In the genomic region with DNA sequence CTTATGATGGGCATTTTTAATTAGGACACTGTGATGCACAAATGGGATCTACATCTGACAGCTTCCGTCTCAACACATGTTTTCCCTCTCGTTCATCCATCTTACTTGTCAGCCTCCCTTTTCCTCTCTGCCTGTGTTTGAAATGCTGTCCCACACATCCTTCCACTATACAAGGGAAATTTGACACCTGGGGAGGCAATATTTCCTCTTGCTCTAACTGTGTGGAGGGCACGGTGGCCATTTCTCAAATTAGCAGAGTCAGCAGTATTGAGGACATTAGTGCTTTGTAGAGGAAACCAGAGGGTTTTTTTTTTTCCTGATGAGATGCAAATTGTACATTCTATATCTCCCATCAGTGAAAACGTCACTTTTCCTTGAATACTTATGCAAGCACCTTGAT, we compare ENCODE assay signal across 16 mouse cellular contexts.
"Had no signal": no experiment of that assay in that cellular context is flagged by ENCODE, and none has a peak within 500 bp of the region (broad histone marks: within the 10 kb centered on the region; RNA-seq: fewer than 3 reads in every experiment).

No protein-coding gene starts in this region.

- H3K4me1 ChIP-seq: limb, embryonic 15.5 days; liver, embryonic 12.5 days; megakaryocyte, embryonic 14.5 days; midbrain, embryonic 12.5 days had no signal

- H3K27ac ChIP-seq: left cerebral cortex, adult 2 months; limb, embryonic 15.5 days; liver, embryonic 12.5 days; macrophage; midbrain, embryonic 12.5 days; neural tube, embryonic 13.5 days had no signal

- H3K4me3 ChIP-seq: left cerebral cortex, adult 2 months; limb, embryonic 15.5 days; liver, embryonic 12.5 days; megakaryocyte, embryonic 14.5 days; midbrain, embryonic 12.5 days; neural tube, embryonic 13.5 days had no signal

- H3K9me3 ChIP-seq: limb, embryonic 15.5 days; liver, embryonic 12.5 days; midbrain, embryonic 12.5 days; neural tube, embryonic 13.5 days had no signal

- H3K27me3 ChIP-seq: limb, embryonic 15.5 days; liver, embryonic 12.5 days; megakaryocyte, embryonic 14.5 days; midbrain, embryonic 12.5 days; neural tube, embryonic 13.5 days had no signal

- H3K4me2 ChIP-seq: limb, embryonic 15.5 days; liver, embryonic 12.5 days; lung, embryonic 14.5 days; midbrain, embryonic 12.5 days; neural tube, embryonic 13.5 days had no signal

- H3K9ac ChIP-seq: limb, embryonic 15.5 days; liver, embryonic 12.5 days; lung, embryonic 14.5 days; midbrain, embryonic 12.5 days; neural tube, embryonic 13.5 days had no signal

- H3K36me3 ChIP-seq: limb, embryonic 15.5 days; liver, embryonic 12.5 days; midbrain, embryonic 12.5 days; neural tube, embryonic 13.5 days had no signal

- DNase-seq: kidney, adult 9 months; lung, embryonic 14.5 days; lung, postnatal 14 days; retina, postnatal 1 day; right cerebral cortex, postnatal 4 days; spleen, adult 18-20 months; thymus, adult 18-20 months; thymus, postnatal 14 days had no signal

- ATAC-seq: liver, embryonic 12.5 days; midbrain, embryonic 16.5 days had no signal
